Mouse (Mus musculus): ENCODE data around the gene Wdhd1. TPM values are rescaled to one million over a fixed set of nuclear protein-coding genes. Genes with fewer than 3 reads are reported as not detected.

Wdhd1 gene
- polyA plus RNA-seq, 1 experiment from 2014 or later, result 59.0 TPM

DNA sequence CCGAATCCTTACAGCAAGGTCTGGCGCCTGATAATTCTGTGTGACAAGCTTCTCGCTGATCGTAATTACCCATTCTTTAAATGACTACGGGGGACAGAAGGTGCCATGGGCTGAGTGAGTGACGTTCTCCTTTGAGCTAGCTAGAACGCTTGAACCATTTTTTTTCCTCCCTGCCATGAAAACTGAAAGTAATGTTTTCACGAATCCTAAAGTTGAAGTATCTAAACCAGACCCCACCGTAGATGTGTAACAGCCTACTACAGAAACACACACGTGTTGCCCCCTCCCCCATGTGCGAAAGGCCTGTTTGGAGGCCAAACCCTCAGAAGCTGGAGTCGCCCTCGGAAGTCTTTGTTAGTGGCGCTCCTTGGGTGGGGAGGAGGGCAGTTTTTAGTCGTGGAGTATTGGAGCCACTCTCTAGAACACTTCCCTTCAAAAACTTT, 22.2 kb upstream of the Wdhd1 start:
- H3K9me3 ChIP-seq, result no peaks in the 10 kb centered on the region
- H3K27me3 ChIP-seq, result no peaks in the 10 kb centered on the region
- H3K4me1 ChIP-seq (replicated peaks), result peaks cover 20% of the 10 kb centered on the region
- H3K27ac ChIP-seq, result peak overlapping the region; percentile 97
- peak; percentile 39; the same call in 1 of the 2 replicates for ATAC-seq (ENCODE audit: insufficient number of reproducible peaks, insufficient read depth, low FRiP score, low TSS enrichment, low read depth)
- peak overlapping the region; percentile 98 for H3K9ac ChIP-seq (replicated peaks)
- peaks cover 22% of the 10 kb centered on the region for H3K36me3 ChIP-seq
- H3K4me3 ChIP-seq (replicated peaks), result peak overlapping the region; percentile 96
- H3K4me2 ChIP-seq, result peak overlapping the region; percentile 68
- under 1% methylated on average over 15 of the region's 15 CpGs for WGBS

- Histone ChIP-seq H3K4me1 (replicated peaks) (peaks cover 20% of the 10 kb centered on the region), H3K4me2 (peak overlapping the region; percentile 68), H3K4me3 (replicated peaks) (peak overlapping the region; percentile 96), H3K36me3 (peaks cover 20% of the 10 kb centered on the region), H3K27ac (peak overlapping the region; percentile 97), H3K27me3 (no peaks in the 10 kb centered on the region), H3K9me3 (no peaks in the 10 kb centered on the region), H3K9ac (replicated peaks) (peak overlapping the region; percentile 98)
- ATAC-seq (ENCODE audit: insufficient number of reproducible peaks, insufficient read depth, low FRiP score, low TSS enrichment, low read depth), result peak; percentile 79
- WGBS, result 1% methylated on average over 24 of the region's 38 CpGs
Measured at GRCm38 (mm10) chr14:47298408-47298792, 21.7 kb upstream of the Wdhd1 start.

- Histone ChIP-seq H3K4me3 (replicated peaks) (peak within 1 kb of the TSS; percentile 96), H3K27ac (peak within 1 kb of the TSS; percentile 97), H3K9me3 (no peaks in the 10 kb centered on the region), H3K27me3 (no peaks in the 10 kb centered on the region), H3K4me1 (replicated peaks) (peaks cover 20% of the 10 kb centered on the region), H3K4me2 (peak within 1 kb of the TSS; percentile 68), H3K9ac (replicated peaks) (peak within 1 kb of the TSS; percentile 98), H3K36me3 (peaks cover 15% of the 10 kb centered on the region)
- 1% methylated on average over 34 of the region's 34 CpGs for WGBS
- ATAC-seq (ENCODE audit: insufficient number of reproducible peaks, insufficient read depth, low FRiP score, low TSS enrichment, low read depth), result peak; percentile 87
Measured at GRCm38 (mm10) chr14:47297785-47298407, 21.2 kb upstream of the Wdhd1 start, which contains the start of gene Mapk1ip1l. Gene Mapk1ip1l (plus strand): TSS chr14:47298266.

- Histone ChIP-seq H3K36me3 (peaks cover 5% of the 10 kb centered on the region), H3K4me1 (replicated peaks) (peaks cover 18% of the 10 kb centered on the region), H3K9me3 (no peaks in the 10 kb centered on the region), H3K27ac (no peak overlapping the region), H3K27me3 (no peaks in the 10 kb centered on the region), H3K4me2 (no peak overlapping the region), H3K4me3 (replicated peaks) (no peak overlapping the region), H3K9ac (replicated peaks) (no peak overlapping the region)
- 69% methylated on average over 2 of the region's 2 CpGs for WGBS
- ATAC-seq (ENCODE audit: insufficient number of reproducible peaks, insufficient read depth, low FRiP score, low TSS enrichment, low read depth), result no peak
Measured at GRCm38 (mm10) chr14:47296232-47296631, 19.6 kb upstream of the Wdhd1 start.

- ATAC-seq (ENCODE audit: insufficient number of reproducible peaks, insufficient read depth, low FRiP score, low TSS enrichment, low read depth), result no peak
- H3K4me3 ChIP-seq (replicated peaks), result no peak overlapping the region
- no peak overlapping the region for H3K27ac ChIP-seq
- H3K27me3 ChIP-seq, result no peaks in the 10 kb centered on the region
- 0 out of 2 replicates have a peak, but pooled peaks cover 7% of the 10 kb centered on the region for H3K4me1 ChIP-seq (replicated peaks)
- H3K9me3 ChIP-seq, result no peaks in the 10 kb centered on the region
- peaks cover 14% of the 10 kb centered on the region for H3K36me3 ChIP-seq
- no peak overlapping the region for H3K4me2 ChIP-seq
- WGBS, result 38% methylated on average over 4 of the region's 4 CpGs
- no peak overlapping the region for H3K9ac ChIP-seq (replicated peaks)
Measured at GRCm38 (mm10) chr14:47294136-47294535, 17.5 kb upstream of the Wdhd1 start.

DNA sequence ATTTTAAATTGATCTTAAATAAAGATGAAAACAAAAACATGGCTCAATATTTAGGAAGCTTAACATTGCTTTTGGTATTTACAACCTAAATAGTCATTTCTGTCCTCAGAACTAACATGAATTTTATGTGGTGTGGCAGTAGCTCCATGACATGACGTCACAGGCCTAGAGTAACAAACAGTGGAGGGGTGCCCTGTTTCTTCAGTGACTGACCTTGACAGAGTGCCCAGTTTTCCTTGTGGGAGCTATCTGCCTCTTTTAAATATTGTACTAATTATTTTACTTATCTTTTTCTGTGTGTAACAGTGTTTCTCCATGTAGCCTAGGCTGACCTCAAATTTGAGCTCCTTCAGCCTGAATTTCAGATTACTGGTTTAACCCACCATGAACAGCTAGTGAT, 15.1 kb upstream of the Wdhd1 start:
- no peak overlapping the region for H3K9ac ChIP-seq (replicated peaks)

DNA sequence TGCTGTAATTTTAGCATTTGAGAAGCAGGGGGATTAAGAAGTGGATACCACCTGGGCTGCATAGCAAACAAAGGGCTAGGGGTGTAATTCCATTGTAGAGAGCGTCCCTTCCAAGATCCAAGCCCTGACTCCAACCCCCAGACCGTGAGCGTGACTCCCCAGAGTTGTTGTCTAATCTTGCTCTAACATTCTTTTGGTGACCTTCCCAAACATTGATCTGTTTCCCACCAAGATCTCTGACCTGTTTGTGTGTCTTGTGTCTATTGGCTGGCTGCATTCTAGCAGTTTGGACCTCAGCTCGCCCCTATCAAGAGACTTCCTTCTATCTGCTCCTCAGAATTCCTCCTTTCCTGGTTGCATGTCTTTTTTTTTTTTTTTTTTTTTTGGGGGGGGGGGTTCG, 10.4 kb upstream of the Wdhd1 start:
- Histone ChIP-seq H3K36me3 (peaks cover 19% of the 10 kb centered on the region), H3K4me1 (replicated peaks) (no peaks in the 10 kb centered on the region), H3K9ac (replicated peaks) (no peak overlapping the region), H3K27ac (no peak overlapping the region), H3K4me2 (no peak overlapping the region), H3K27me3 (no peaks in the 10 kb centered on the region), H3K4me3 (replicated peaks) (no peak overlapping the region), H3K9me3 (no peaks in the 10 kb centered on the region)
- WGBS, result 96% methylated on average over 5 of the region's 5 CpGs
- no peak for ATAC-seq (ENCODE audit: insufficient number of reproducible peaks, insufficient read depth, low FRiP score, low TSS enrichment, low read depth)

More for the DNA sequence above, 15.1 kb upstream of the Wdhd1 start:
- WGBS, result 75% methylated on average over 1 of the region's 1 CpGs
- Histone ChIP-seq H3K4me2 (no peak overlapping the region), H3K27ac (no peak overlapping the region), H3K4me1 (replicated peaks) (0 out of 2 replicates have a peak, but pooled peaks cover 3% of the 10 kb centered on the region), H3K36me3 (peaks cover 14% of the 10 kb centered on the region), H3K27me3 (no peaks in the 10 kb centered on the region), H3K4me3 (replicated peaks) (no peak overlapping the region), H3K9me3 (no peaks in the 10 kb centered on the region)
- no peak for ATAC-seq (ENCODE audit: insufficient number of reproducible peaks, insufficient read depth, low FRiP score, low TSS enrichment, low read depth)

GRCm38 (mm10) chr14:47286215-47286614, 9.6 kb upstream of the Wdhd1 start:
- H3K9ac ChIP-seq (replicated peaks), result no peak overlapping the region
- H3K4me2 ChIP-seq, result no peak overlapping the region
- ATAC-seq (ENCODE audit: insufficient number of reproducible peaks, insufficient read depth, low FRiP score, low TSS enrichment, low read depth), result no peak
- no peak overlapping the region for H3K4me3 ChIP-seq (replicated peaks)
- WGBS, result 86% methylated on average over 1 of the region's 1 CpGs
- H3K27ac ChIP-seq, result no peak overlapping the region
- peaks cover 23% of the 10 kb centered on the region for H3K36me3 ChIP-seq
- no peaks in the 10 kb centered on the region for H3K4me1 ChIP-seq (replicated peaks)
- H3K27me3 ChIP-seq, result no peaks in the 10 kb centered on the region
- no peaks in the 10 kb centered on the region for H3K9me3 ChIP-seq

GRCm38 (mm10) chr14:47285271-47285670, 8.6 kb upstream of the Wdhd1 start:
- Histone ChIP-seq H3K27ac (no peak overlapping the region), H3K4me2 (no peak overlapping the region), H3K27me3 (no peaks in the 10 kb centered on the region), H3K4me1 (replicated peaks) (no peaks in the 10 kb centered on the region), H3K9me3 (no peaks in the 10 kb centered on the region), H3K36me3 (peaks cover 19% of the 10 kb centered on the region), H3K4me3 (replicated peaks) (no peak overlapping the region), H3K9ac (replicated peaks) (no peak overlapping the region)
- 97% methylated on average over 2 of the region's 2 CpGs for WGBS
- ATAC-seq (ENCODE audit: insufficient number of reproducible peaks, insufficient read depth, low FRiP score, low TSS enrichment, low read depth), result no peak

GRCm38 (mm10) chr14:47283568-47283967, 6.9 kb upstream of the Wdhd1 start:
- no peak overlapping the region for H3K27ac ChIP-seq
- no peak for ATAC-seq (ENCODE audit: insufficient number of reproducible peaks, insufficient read depth, low FRiP score, low TSS enrichment, low read depth)
- no peak overlapping the region for H3K9ac ChIP-seq (replicated peaks)
- 90% methylated on average over 7 of the region's 7 CpGs for WGBS
- H3K27me3 ChIP-seq, result no peaks in the 10 kb centered on the region
- no peaks in the 10 kb centered on the region for H3K9me3 ChIP-seq
- no peak overlapping the region for H3K4me3 ChIP-seq (replicated peaks)
- no peaks in the 10 kb centered on the region for H3K4me1 ChIP-seq (replicated peaks)
- H3K4me2 ChIP-seq, result no peak overlapping the region
- peaks cover 15% of the 10 kb centered on the region; the same call in 1 of the 2 replicates for H3K36me3 ChIP-seq

- H3K27me3 ChIP-seq, result no peaks in the 10 kb centered on the region
- 88% methylated on average over 4 of the region's 4 CpGs for WGBS
- H3K36me3 ChIP-seq, result peaks cover 15% of the 10 kb centered on the region; the same call in 1 of the 2 replicates
- ATAC-seq (ENCODE audit: insufficient number of reproducible peaks, insufficient read depth, low FRiP score, low TSS enrichment, low read depth), result no peak
- no peak overlapping the region for H3K4me3 ChIP-seq (replicated peaks)
- H3K9me3 ChIP-seq, result no peaks in the 10 kb centered on the region
- H3K4me2 ChIP-seq, result no peak overlapping the region
- peaks cover 6% of the 10 kb centered on the region for H3K4me1 ChIP-seq (replicated peaks)
- H3K27ac ChIP-seq, result no peak overlapping the region
- H3K9ac ChIP-seq (replicated peaks), result no peak overlapping the region
Measured at GRCm38 (mm10) chr14:47281535-47281934, 4.9 kb upstream of the Wdhd1 start.

DNA sequence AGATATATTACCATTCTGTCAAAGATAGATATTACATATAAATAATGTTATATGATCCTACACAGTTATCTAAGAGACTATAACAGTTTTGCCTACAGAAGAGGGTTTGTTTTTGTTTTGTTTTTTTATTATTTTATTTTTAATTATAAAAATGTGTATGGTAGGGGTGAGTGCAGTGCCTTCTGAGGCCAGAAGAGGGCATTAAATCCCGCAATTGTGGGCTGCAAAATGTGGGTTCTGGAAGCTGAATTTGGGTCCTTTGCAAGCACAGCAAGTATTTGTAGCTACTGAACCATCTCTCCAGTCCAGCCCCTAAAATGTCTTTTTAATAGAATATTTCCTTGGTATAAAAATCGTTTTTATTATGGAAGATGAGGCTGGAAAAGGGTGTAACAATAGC, 2.4 kb upstream of the Wdhd1 start:
- no peak overlapping the region for H3K4me2 ChIP-seq
- no peak for ATAC-seq (ENCODE audit: insufficient number of reproducible peaks, insufficient read depth, low FRiP score, low TSS enrichment, low read depth)
- H3K4me1 ChIP-seq (replicated peaks), result peaks cover 19% of the 10 kb centered on the region
- peaks cover 10% of the 10 kb centered on the region; the same call in 1 of the 2 replicates for H3K36me3 ChIP-seq
- H3K27me3 ChIP-seq, result no peaks in the 10 kb centered on the region
- no peak overlapping the region for H3K27ac ChIP-seq
- no peak overlapping the region for H3K9ac ChIP-seq (replicated peaks)
- H3K4me3 ChIP-seq (replicated peaks), result no peak overlapping the region
- WGBS, result 81% methylated on average over 2 of the region's 2 CpGs
- H3K9me3 ChIP-seq, result no peaks in the 10 kb centered on the region

Measured in limb, embryonic 12.5 days (tissue).